Mouse (Mus musculus): Measurements from ENCODE around the gene Sdc3.

- no peak for TF ChIP-seq CTCF (conservative IDR thresholded peaks at IDR 0.05; ENCODE audit: insufficient read depth, insufficient read length, low read depth, low read length)
- TF ChIP-seq POLR2A (IDR thresholded peaks at IDR 0.05; ENCODE audit: low read depth, low read length), result no peak
Observed at GRCm38 (mm10) chr4:130779037-130779436, 13.3 kb upstream of the Sdc3 start.

Data from kidney, adult 2 months (tissue).